Mouse (Mus musculus) CH12.LX (cell line): Measurements from ENCODE around the gene Cstb. TPM values are rescaled to one million over a fixed set of nuclear protein-coding genes. Genes with fewer than 3 reads are reported as not detected.

Experiments used
- DNase-seq: peaks from one replicate; pipeline ENCODE4 v3.0.0-alpha.2; 2013; ENCODE audit errors: extremely low read depth
- H3K27ac ChIP-seq: 2 replicates; pipeline ENCODE4 v1.5.1; 2012; ENCODE audit warnings: low read depth, mild to moderate bottlenecking, control low read depth, moderate library complexity; ENCODE audit not compliant: insufficient read depth
- H3K27me3 ChIP-seq: replicated peaks from 2 replicates; pipeline ENCODE3; 2012; ENCODE audit warnings: inconsistent platforms
- H3K36me3 ChIP-seq, 2 experiments: replicated peaks in 1 of 2; 2 replicates each; pipeline versions ENCODE3 to v1.6.1; 2012; ENCODE audit warnings: inconsistent platforms in 1 of 2, low read length in 1 of 2, mild to moderate bottlenecking in 1 of 2, mixed read lengths in 1 of 2, moderate library complexity in 1 of 2; ENCODE audit not compliant: control insufficient read depth in 1 of 2, insufficient read depth in 1 of 2
- H3K4me1 ChIP-seq, 2 experiments: 2 replicates each; pipeline ENCODE4 v1.6.1; 2012; ENCODE audit warnings: inconsistent platforms in 1 of 2, moderate library complexity in 1 of 2; ENCODE audit not compliant: insufficient read depth in 2 of 2, control insufficient read depth in 1 of 2
- H3K4me2 ChIP-seq: 2 replicates; pipeline ENCODE4 v1.6.1; 2012; ENCODE audit warnings: low read depth, mild to moderate bottlenecking, control low read depth; ENCODE audit not compliant: poor library complexity, insufficient read depth, severe bottlenecking
- H3K4me3 ChIP-seq, 3 experiments: fragments of 150-350 bp in 1 of 3; sonication (generic) in 1 of 3; replicated peaks in 1 of 3; 2 replicates each; pipeline versions ENCODE3 to v1.5.1; 2011 to 2012; ENCODE audit warnings: low read depth in 2 of 3, low read length in 2 of 3, mild to moderate bottlenecking in 2 of 3, moderate library complexity in 2 of 3, control low read depth in 1 of 3, improper control_type of control experiment in 1 of 3, inconsistent platforms in 1 of 3, mixed read lengths in 1 of 3; ENCODE audit not compliant: poor library complexity in 1 of 3
- H3K79me2 ChIP-seq: replicated peaks from 2 replicates; pipeline ENCODE4 v1.6.1; 2012; ENCODE audit warnings: mild to moderate bottlenecking, moderate library complexity; ENCODE audit not compliant: control insufficient read depth, poor library complexity, insufficient read depth, severe bottlenecking; ENCODE audit errors: extremely low read depth
- H3K9ac ChIP-seq: 2 replicates; pipeline ENCODE4 v1.6.1; 2012; ENCODE audit warnings: low read depth, mild to moderate bottlenecking, control low read depth, moderate library complexity; ENCODE audit not compliant: insufficient read depth
- H3K9me3 ChIP-seq: replicated peaks from 2 replicates; pipeline ENCODE3; 2012; ENCODE audit warnings: low read length, inconsistent platforms, mixed read lengths
- CHD1 ChIP-seq: IDR thresholded peaks from 2 replicates; pipeline ENCODE4 v1.6.1; 2012; ENCODE audit warnings: low read depth, low read length, improper control_type of control experiment, inconsistent platforms
- ELF1 ChIP-seq: IDR thresholded peaks from 2 replicates; pipeline ENCODE4 v1.6.1; 2014; ENCODE audit warnings: low read depth, mild to moderate bottlenecking, inconsistent platforms, low read length, improper control_type of control experiment
- ETS1 ChIP-seq: conservative IDR thresholded peaks from 2 replicates; pipeline ENCODE4 v1.6.1; 2012; ENCODE audit warnings: low read depth, mild to moderate bottlenecking, inconsistent platforms, low read length, improper control_type of control experiment, moderate library complexity
- GABPA ChIP-seq: IDR thresholded peaks from 2 replicates; pipeline ENCODE4 v1.6.1; 2012; ENCODE audit warnings: low read depth, low read length, improper control_type of control experiment, inconsistent platforms; ENCODE audit not compliant: insufficient replicate concordance
- IRF4 ChIP-seq: IDR thresholded peaks from 2 replicates; pipeline ENCODE4 v1.6.1; 2014; ENCODE audit warnings: low read depth, mild to moderate bottlenecking, inconsistent platforms, low read length, improper control_type of control experiment
- JUN ChIP-seq: IDR thresholded peaks from 2 replicates; pipeline ENCODE4 v1.6.1; 2011; ENCODE audit warnings: low read depth, mild to moderate bottlenecking, low read length, improper control_type of control experiment, moderate library complexity; ENCODE audit not compliant: insufficient read depth
- JUND ChIP-seq: conservative IDR thresholded peaks from 2 replicates; pipeline ENCODE4 v1.6.1; 2011; ENCODE audit warnings: low read depth, low read length, improper control_type of control experiment
- MYC ChIP-seq: IDR thresholded peaks from 2 replicates; pipeline ENCODE4 v1.6.1; 2011; ENCODE audit warnings: low read depth, mild to moderate bottlenecking, improper control_type of control experiment, low read length
- NELFE ChIP-seq: IDR thresholded peaks from 2 replicates; pipeline ENCODE4 v1.6.1; 2011; ENCODE audit warnings: low read depth, low read length, improper control_type of control experiment
- POLR2AphosphoS2 ChIP-seq: IDR thresholded peaks from 2 replicates; pipeline ENCODE4 v1.6.1; 2011; ENCODE audit warnings: low read depth, low read length, improper control_type of control experiment
- RAD21 ChIP-seq: IDR thresholded peaks from 2 replicates; pipeline ENCODE4 v1.6.1; 2011; ENCODE audit warnings: low read depth, mild to moderate bottlenecking, low read length, improper control_type of control experiment, moderate library complexity
- SIN3A ChIP-seq: IDR thresholded peaks from 2 replicates; pipeline ENCODE4 v1.6.1; 2012; ENCODE audit warnings: low read length, improper control_type of control experiment, inconsistent platforms
- ZKSCAN1 ChIP-seq: IDR thresholded peaks from 2 replicates; pipeline ENCODE4 v1.6.1; 2012; ENCODE audit warnings: low read depth, inconsistent platforms, low read length, improper control_type of control experiment, borderline replicate concordance
- dilution Hi-C: fragments of 300-500 bp; cut with MboI; formaldehyde crosslinking; loops from 2 replicates; pipeline ENCODE4 v1.14.3; 2020; ENCODE audit warnings: low sequenced_read_pairs; ENCODE audit not compliant: extremely low pct_unique_long_range_greater_than_20kb, extremely low pct_ligation_motif_present
- in situ Hi-C: fragments of 300-500 bp; cut with MboI; formaldehyde crosslinking; loops from 3 replicates; pipeline ENCODE4 v1.14.3; 2019; ENCODE audit warnings: low sequenced_read_pairs, low pct_ligation_motif_present, low pct_unique_long_range_greater_than_20kb, mixed read lengths
- polyA plus RNA-seq: library from polyadenylated mRNA; unstranded; fragments of >175 nt; gene quantifications from 2 replicates; pipeline ENCODE4 v1.2.1, GENCODE M21; 2012; ENCODE audit warnings: low read depth; ENCODE audit not compliant: insufficient read length
- total RNA-seq, 2 experiments: library from RNA; depleted of rRNA; stranded (reverse); fragments of 300-350 nt in 1 of 2; fragments of >200 nt in 1 of 2; gene quantifications; 2 replicates each; pipeline ENCODE4 v1.2.3; 2012 to 2014

The Cstb gene
- total and polyA plus RNA-seq, 3 experiments = 139 to 226 (median 194) TPM

DNA sequence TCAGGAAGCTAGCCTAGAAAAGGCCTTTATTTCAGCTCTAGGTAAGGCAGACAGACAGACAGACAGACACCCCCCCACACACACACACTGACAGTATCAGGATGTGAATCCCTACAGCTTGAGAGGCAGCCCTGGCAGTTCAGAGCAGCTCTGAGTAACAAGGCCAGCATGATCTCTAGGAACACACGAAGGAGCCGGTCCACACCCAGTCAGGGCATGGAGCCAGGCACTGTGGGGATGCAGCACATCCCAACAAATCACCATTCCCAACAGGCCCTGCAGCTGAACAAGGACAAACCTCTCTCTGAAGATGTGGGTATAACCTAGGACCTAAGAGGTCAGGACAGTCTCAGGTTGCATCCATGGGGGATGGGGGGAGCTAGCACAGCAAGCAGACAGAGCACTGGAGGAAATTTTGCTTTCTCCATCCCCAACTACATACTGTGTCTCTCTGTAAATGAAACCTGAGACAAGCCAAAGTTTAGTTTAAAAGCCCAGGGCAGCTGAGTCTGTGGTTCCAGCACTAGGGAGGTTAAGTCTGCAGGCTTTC lies 42.4 kb downstream of the Cstb start:
- in situ Hi-C loops = no loop called here
- Histone ChIP-seq H3K4me2 (no peak overlapping the region), H3K4me3 (no peak overlapping the region), H3K4me1 (peaks cover 16 to 28% of the 10 kb centered on the region in 2 experiments), H3K9me3 (no peaks in the 10 kb centered on the region), H3K36me3 (no peaks in the 10 kb centered on the region), H3K27me3 (peaks cover 46% of the 10 kb centered on the region), H3K27ac (no peak overlapping the region), H3K9ac (no peak overlapping the region), H3K79me2 (no peaks in the 10 kb centered on the region)
- dilution Hi-C loops = no loop called here
- no peak for DNase-seq
- no peak for TF ChIP-seq MYC
- no peak for TF ChIP-seq ETS1
- no peak for TF ChIP-seq POLR2AphosphoS2
- no peak for TF ChIP-seq JUN
- no peak for TF ChIP-seq GABPA
- TF ChIP-seq JUND = no peak
- no peak for TF ChIP-seq IRF4

DNA sequence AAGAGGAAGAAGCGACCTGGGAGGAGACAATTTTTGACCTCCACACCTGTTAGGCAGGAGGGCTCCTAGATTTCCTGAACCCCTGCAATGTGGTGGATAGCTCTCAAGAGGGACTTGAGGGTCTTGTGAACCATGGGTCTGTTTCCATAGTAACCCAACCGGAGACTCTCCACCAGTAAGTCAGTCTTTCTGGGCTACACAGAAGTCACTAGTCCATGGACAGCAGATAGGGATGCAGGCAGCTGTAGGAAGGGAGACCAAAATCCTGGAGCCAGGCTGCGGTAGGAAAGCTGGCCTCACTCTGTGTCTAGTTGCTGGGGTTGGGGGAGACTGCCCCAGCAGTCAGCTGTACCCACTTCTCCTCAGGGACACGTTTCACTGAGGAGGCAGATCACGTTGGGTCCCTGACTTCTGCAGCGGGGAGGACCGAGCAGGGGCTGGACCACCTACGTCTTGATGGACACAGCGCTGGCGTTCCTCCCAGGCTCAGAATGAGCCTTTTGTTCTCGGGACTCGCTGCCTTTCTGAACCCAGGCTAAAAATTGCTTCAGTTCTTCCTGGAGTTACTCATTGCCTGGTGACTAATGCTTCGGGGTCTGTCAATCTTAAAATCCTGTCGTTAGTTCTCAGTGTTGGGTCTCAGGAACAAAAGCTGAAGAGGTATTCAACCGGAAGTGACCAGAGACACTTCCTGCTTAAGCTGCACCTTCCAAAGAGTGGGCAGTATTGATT lies 45.3 kb downstream of the Cstb start:
- Histone ChIP-seq H3K79me2 (no peaks in the 10 kb centered on the region), H3K27ac (no peak overlapping the region), H3K27me3 (peaks cover 70% of the 10 kb centered on the region), H3K4me1 (peaks cover 4% of the 10 kb centered on the region in 2 experiments; a peak in 1 of 4 replicates), H3K4me3 (no peak overlapping the region), H3K9ac (no peak overlapping the region), H3K36me3 (no peaks in the 10 kb centered on the region), H3K9me3 (no peaks in the 10 kb centered on the region), H3K4me2 (no peak overlapping the region)
- dilution Hi-C loops = no loop called here
- no peak for DNase-seq
- in situ Hi-C loops = no loop called here
- TF ChIP-seq RAD21 (no peak), CHD1 (no peak), ZKSCAN1 (no peak), ELF1 (no peak), GABPA (no peak), SIN3A (no peak), NELFE (no peak), JUN (no peak), JUND (no peak), ETS1 (no peak)
